Mouse (Mus musculus) kidney, embryonic 14.5 days (tissue): ENCODE measurements around the gene Zfp688. TPM values are rescaled to one million over a fixed set of nuclear protein-coding genes. Genes with fewer than 3 reads are reported as not detected.
"Not testable (repeated sequence)": the region's sequence is repeated elsewhere in the genome, so short reads cannot be mapped to it uniquely, and the experiment has no call there.

ENCODE experiments used
- ATAC-seq: fragments of 200-750 bp; cut with Nextera tagmentation; 2 replicates; pipeline ENCODE4 v1.8.0; 2017; ENCODE audit warnings: moderate number of reproducible peaks, mild to moderate bottlenecking, moderate TSS enrichment, moderate library complexity; ENCODE audit not compliant: low FRiP score, low TSS enrichment
- H3K27ac ChIP-seq: fragments of 300-500 bp; sonication (generic); 2 replicates; pipeline ENCODE4 v1.5.1; 2014; ENCODE audit warnings: low read depth, mild to moderate bottlenecking, low read length, moderate library complexity, mixed read lengths
- H3K27me3 ChIP-seq: fragments of 300-500 bp; sonication (generic); 2 replicates; pipeline ENCODE4 v1.6.1; 2014; ENCODE audit warnings: mild to moderate bottlenecking, low read length; ENCODE audit not compliant: control insufficient read depth, insufficient read depth
- H3K36me3 ChIP-seq: fragments of 300-500 bp; sonication (generic); 2 replicates; pipeline ENCODE4 v1.6.1; 2014; ENCODE audit warnings: low read length, mixed read lengths; ENCODE audit not compliant: control insufficient read depth, insufficient read depth
- H3K4me1 ChIP-seq: fragments of 300-500 bp; sonication (generic); 2 replicates; pipeline ENCODE4 v1.6.1; 2014; ENCODE audit warnings: low read length, mixed read lengths; ENCODE audit not compliant: control insufficient read depth, insufficient read depth
- H3K4me2 ChIP-seq: fragments of 300-500 bp; sonication (generic); replicated peaks from 2 replicates; pipeline ENCODE4 v1.6.1; 2014; ENCODE audit warnings: low read depth, mild to moderate bottlenecking, low read length
- H3K4me3 ChIP-seq: fragments of 300-500 bp; sonication (generic); 2 replicates; pipeline ENCODE4 v1.5.1; 2014; ENCODE audit warnings: mild to moderate bottlenecking, low read length
- H3K9ac ChIP-seq: fragments of 300-500 bp; sonication (generic); 2 replicates; pipeline ENCODE4 v1.6.1; 2014; ENCODE audit warnings: low read depth, mild to moderate bottlenecking, low read length, moderate library complexity
- H3K9me3 ChIP-seq: fragments of 300-500 bp; sonication (generic); 2 replicates; pipeline ENCODE4 v1.6.1; 2016; ENCODE audit warnings: low read length; ENCODE audit not compliant: control insufficient read depth
- WGBS: fragments of 180-500 bp; shearing (Covaris S2); extraction: QIAGEN DNeasy Blood & Tissue Kit; methylation state at CpG from one replicate; pipeline ENCODE4 v1.1.7; 2014; 5-methylcytosine and 5-hydroxymethylcytosine counted together
- polyA plus RNA-seq: library from polyadenylated mRNA; unstranded; fragments of >200 nt; fragmentation: Nextera tagmentation; extraction: Ambion mirVana; gene quantifications from 2 replicates; pipeline ENCODE4 v1.2.1, GENCODE M21; 2014

The Zfp688 gene
- polyA plus RNA-seq, 1 experiment from 2014 or later = 27.6 TPM

DNA sequence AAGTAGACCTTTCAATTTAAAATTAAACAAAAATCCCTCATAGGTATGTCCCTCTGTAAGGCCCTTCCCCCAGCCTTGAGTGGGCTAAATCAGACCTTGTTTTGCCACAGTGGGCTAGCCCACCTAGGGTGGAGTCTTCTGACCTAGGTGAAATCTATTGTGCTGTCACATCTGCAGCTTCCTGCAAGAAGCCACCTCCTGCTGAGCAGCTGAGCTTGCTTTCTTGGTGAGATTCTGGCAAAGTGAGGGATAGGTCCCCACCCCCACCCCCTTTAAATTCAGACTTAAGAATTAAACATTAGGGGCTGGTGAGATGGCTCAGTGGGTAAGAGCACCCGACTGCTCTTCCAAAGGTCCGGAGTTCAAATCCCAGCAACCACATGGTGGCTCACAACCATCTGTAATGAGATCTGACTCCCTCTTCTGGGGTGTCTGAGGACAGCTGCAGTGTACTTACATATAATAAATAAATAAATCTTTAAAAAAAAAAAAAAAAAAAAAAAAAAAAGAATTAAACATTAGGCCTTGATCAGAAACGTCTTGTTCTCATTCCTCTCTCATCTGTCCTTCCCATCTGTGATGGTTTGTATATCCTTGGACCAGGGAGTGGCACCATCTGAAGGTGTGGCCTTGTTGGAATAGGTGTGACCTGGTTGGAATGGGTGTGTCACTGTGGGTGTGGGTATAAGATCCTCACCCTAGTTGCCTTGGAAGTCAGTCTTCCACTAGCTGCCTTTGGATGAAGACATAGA, 36.7 kb upstream of the Zfp688 start:
- not testable (repeated sequence) for H3K27ac ChIP-seq, H3K4me3 ChIP-seq, H3K9me3 ChIP-seq, H3K4me2 ChIP-seq, H3K4me1 ChIP-seq, H3K27me3 ChIP-seq, ATAC-seq, H3K9ac ChIP-seq
- peaks cover 42% of the 10 kb centered on the region for H3K36me3 ChIP-seq
- WGBS = 91% methylated on average over 3 of the region's 3 CpGs

GRCm38 (mm10) chr7:127454905-127455304, 33.0 kb upstream of the Zfp688 start:
- WGBS = 95% methylated on average over 7 of the region's 7 CpGs
- Histone ChIP-seq H3K27me3 (no peaks in the 10 kb centered on the region), H3K9ac (no peak overlapping the region), H3K4me1 (peaks cover 8% of the 10 kb centered on the region), H3K4me3 (no peak overlapping the region), H3K27ac (no peak overlapping the region), H3K4me2 (no peak overlapping the region), H3K9me3 (no peaks in the 10 kb centered on the region), H3K36me3 (peaks cover 36% of the 10 kb centered on the region)
- ATAC-seq = no peak

DNA sequence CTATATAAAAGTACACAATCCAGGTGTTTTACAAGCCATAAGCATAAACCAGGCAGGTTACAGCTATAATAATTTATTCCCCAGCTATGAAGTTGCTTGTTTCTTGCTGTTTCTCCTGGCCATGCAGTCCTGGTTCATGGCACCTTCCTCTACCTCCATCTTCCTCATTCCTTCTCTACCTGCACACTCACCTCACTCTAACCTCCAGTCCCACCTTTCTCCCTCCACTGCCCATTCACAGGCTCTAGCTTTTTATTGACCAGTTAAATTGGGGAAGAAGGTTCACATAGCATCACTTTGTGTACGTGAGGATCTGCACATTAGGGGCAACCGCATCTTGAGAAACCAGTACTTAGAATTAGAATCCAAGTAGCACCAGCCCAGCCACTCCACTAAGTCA, 31.2 kb upstream of the Zfp688 start:
- ATAC-seq = no peak

DNA sequence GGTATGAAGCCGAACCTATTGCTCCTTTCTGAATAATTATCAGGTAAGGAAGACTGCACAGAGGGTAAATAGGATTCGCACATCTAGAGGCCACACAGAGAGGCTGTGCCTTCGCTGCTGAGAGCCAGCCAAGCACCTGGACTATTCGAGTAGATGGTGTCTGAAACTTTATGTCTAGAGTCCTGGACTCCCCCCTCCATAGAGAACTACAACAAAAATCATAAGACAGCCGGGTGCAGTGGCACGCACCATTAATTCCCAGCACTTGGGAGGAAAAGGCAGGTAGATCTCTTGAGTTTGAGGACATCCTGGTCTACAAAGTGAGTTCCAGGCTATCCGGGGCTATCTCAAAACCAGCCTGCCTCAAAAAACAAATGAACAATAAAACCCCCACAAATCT, 28.1 kb upstream of the Zfp688 start:
- H3K4me3 ChIP-seq = peak overlapping the region; percentile 76
- 72% methylated on average over 7 of the region's 7 CpGs for WGBS
- H3K36me3 ChIP-seq = peaks cover 24% of the 10 kb centered on the region
- no peaks in the 10 kb centered on the region for H3K9me3 ChIP-seq
- H3K27me3 ChIP-seq = no peaks in the 10 kb centered on the region
- H3K4me2 ChIP-seq = peak overlapping the region; percentile 76
- H3K9ac ChIP-seq = peak overlapping the region; percentile 89
- no peak overlapping the region for H3K27ac ChIP-seq
- no peak for ATAC-seq
- peaks cover 14% of the 10 kb centered on the region for H3K4me1 ChIP-seq

More for the DNA sequence above, 31.2 kb upstream of the Zfp688 start:
- H3K9ac ChIP-seq = no peak overlapping the region
- H3K27me3 ChIP-seq = no peaks in the 10 kb centered on the region
- peaks cover 30% of the 10 kb centered on the region for H3K36me3 ChIP-seq
- no peak overlapping the region for H3K27ac ChIP-seq
- H3K4me2 ChIP-seq = no peak overlapping the region
- H3K4me1 ChIP-seq = peaks cover 14% of the 10 kb centered on the region
- WGBS = 98% methylated on average over 2 of the region's 2 CpGs
- H3K9me3 ChIP-seq = no peaks in the 10 kb centered on the region
- H3K4me3 ChIP-seq = no peak overlapping the region

DNA sequence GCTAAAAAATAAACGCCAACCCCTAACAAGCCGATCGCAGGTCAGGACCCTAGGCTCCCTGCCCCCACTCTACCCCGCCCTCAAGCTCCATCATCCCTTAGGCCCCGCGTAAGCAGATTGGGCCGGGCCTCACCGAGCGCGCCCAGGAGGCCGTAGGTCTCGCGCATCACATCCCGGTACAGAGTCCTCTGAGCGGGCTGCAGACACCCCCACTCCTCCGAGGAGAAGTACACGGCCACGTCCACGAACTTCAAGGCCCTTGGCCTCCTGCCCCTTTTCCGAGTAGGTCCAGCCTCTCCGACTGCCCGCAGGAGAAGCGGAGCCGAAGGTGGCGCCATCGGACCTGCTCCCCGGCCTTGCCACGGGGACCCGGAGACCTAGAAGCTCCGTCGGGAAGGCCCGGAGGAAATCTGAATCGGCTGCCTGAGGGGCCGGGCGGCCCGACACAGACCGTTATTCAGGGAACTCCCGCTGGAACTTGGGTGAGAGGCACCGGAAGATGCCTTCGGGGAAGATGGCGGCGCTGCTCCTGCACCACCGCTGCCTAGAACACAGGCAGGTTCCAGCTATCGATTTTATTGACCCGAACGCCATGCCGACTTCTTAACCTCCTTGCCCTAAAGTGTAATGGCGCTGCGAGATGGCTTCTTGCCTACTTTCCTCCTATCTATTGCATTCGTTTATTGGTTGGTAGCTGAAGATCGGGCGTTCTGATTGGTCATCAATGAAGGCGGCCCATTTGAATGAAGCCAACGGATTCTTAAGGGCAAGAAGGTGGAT, 26.8 kb upstream of the Zfp688 start, which contains the start of gene Zfp689:
Zfp689 (minus strand) TSS at position 638 of the 780 bp plus-strand sequence.
- peaks cover 32% of the 10 kb centered on the region for H3K36me3 ChIP-seq
- peak within 1 kb of the TSS; percentile 90 for H3K27ac ChIP-seq
- H3K4me1 ChIP-seq = peaks cover 14% of the 10 kb centered on the region
- under 1% methylated on average over 54 of the region's 54 CpGs for whole genome bisulfite sequencing
- no peaks in the 10 kb centered on the region for H3K9me3 ChIP-seq
- peak within 1 kb of the TSS; percentile 76 for H3K4me2 ChIP-seq
- peak within 1 kb of the TSS; percentile 89 for H3K9ac ChIP-seq
- H3K4me3 ChIP-seq = peak within 1 kb of the TSS; percentile 76
- ATAC-seq = peak; percentile 92
- H3K27me3 ChIP-seq = no peaks in the 10 kb centered on the region

DNA sequence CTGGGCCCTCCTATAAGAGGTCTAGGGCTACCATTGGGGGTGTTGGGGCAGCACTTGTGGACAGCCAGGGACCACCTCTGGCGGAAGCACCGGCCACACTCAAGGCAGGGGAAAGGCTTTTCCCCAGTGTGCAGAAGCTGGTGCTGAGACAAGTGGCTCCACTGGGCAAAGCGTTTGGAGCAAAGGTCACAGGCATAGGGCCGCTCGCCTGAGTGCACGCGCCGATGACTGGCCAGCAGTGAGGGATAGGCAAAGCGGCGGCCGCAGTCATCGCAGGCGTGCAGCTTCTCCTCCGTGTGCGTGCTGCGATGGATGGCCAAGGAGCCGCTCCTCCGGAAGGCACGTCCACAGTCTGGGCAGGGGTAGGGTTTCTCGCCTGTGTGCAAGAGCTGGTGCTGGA, 22.1 kb upstream of the Zfp688 start:
- Histone ChIP-seq H3K27ac (no peak overlapping the region), H3K36me3 (peaks cover 40% of the 10 kb centered on the region), H3K9ac (no peak overlapping the region), H3K9me3 (no peaks in the 10 kb centered on the region), H3K4me3 (no peak overlapping the region), H3K4me1 (0 out of 2 replicates have a peak, but pooled peaks cover 2% of the 10 kb centered on the region), H3K4me2 (no peak overlapping the region), H3K27me3 (no peaks in the 10 kb centered on the region)
- WGBS = 93% methylated on average over 20 of the region's 20 CpGs
- ATAC-seq = no peak

DNA sequence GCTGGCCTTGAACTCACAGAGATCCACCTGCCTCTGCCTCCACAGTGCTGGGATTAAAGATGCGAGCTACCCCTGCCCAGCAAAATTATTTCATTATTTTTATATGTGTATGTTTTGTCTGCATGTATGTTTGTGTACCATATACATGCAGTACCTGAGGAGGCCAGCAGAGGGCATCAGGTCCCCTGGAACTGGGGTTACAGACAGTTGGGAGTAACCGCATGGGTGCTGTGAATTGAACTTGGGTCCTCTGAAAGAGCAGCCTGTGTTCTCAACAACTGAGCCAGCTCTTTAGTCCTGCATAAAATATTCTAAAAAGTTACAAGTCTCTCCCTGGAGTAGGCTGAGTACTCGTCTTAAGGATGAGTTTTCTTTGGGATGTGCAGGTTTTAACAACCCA, 15.9 kb upstream of the Zfp688 start:
- Histone ChIP-seq H3K4me2 (no peak overlapping the region), H3K36me3 (peaks cover 9% of the 10 kb centered on the region), H3K27ac (no peak overlapping the region), H3K27me3 (no peaks in the 10 kb centered on the region), H3K9me3 (peaks cover 7% of the 10 kb centered on the region), H3K9ac (no peak overlapping the region), H3K4me3 (no peak overlapping the region), H3K4me1 (no peaks in the 10 kb centered on the region)
- no peak for ATAC-seq
- WGBS = 93% methylated on average over 3 of the region's 3 CpGs

DNA sequence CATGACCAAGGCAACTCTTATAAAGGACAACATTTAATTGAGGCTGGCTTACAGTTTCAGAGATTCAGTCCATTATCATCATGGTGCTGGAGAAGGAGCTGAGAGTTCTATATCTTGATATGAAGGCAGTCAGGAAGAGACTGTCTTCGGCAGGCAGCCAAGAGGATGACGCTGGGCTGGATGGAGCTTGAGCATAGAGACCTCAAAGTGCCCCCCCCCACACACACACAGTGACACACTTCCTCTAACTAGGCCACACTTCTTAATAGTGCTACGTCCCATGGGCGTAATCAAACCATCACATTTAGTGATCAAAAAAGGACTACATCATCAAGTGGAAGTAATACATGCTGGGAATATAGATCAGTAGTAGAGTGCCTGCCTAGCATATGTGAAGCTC, 13.3 kb upstream of the Zfp688 start:
- H3K4me2 ChIP-seq = no peak overlapping the region
- 90% methylated on average over 4 of the region's 4 CpGs for WGBS
- H3K27me3 ChIP-seq = no peaks in the 10 kb centered on the region
- H3K4me1 ChIP-seq = no peaks in the 10 kb centered on the region
- no peak for ATAC-seq
- H3K4me3 ChIP-seq = no peak overlapping the region
- peaks cover 7% of the 10 kb centered on the region for H3K9me3 ChIP-seq
- H3K36me3 ChIP-seq = no peaks in the 10 kb centered on the region
- H3K9ac ChIP-seq = no peak overlapping the region
- no peak overlapping the region for H3K27ac ChIP-seq

DNA sequence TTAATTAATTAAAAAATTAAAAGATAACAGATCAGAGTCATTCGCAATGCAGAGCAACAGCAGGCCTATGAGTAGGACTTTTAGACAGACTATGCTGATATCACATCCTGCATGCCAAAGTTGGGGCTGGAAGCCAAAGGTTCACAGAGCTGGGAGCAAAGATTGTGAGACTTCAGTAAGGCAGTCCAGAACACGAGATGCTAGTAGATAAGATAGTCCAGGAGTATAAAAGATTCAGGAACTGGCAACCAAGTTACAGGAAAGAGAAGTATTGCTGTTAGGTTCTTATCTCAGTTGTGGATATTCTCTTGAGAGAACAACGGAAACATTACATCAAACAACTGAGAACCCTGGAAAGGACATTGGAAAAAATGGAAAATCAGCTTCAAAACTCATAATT, 4.5 kb upstream of the Zfp688 start:
- Histone ChIP-seq H3K36me3 (no peaks in the 10 kb centered on the region), H3K27me3 (peaks cover 9% of the 10 kb centered on the region; the same call in 1 of the 2 replicates), H3K9me3 (no peaks in the 10 kb centered on the region), H3K4me1 (peaks cover 3% of the 10 kb centered on the region; the same call in 1 of the 2 replicates), H3K27ac (no peak overlapping the region), H3K4me2 (no peak overlapping the region), H3K4me3 (no peak overlapping the region), H3K9ac (no peak overlapping the region)
- 75% methylated on average over 3 of the region's 3 CpGs for WGBS
- no peak for ATAC-seq
